Mouse (Mus musculus) macrophage (primary cell): Measurements from ENCODE around the gene Grik4. TPM values are rescaled to one million over a fixed set of nuclear protein-coding genes. Genes with fewer than 3 reads are reported as not detected.

ENCODE experiments used
- H3K27ac ChIP-seq: fragments of 350-480 bp; formaldehyde crosslinking; 2 replicates; pipeline ENCODE4 v1.9.0; 2021
- H3K36me3 ChIP-seq: fragments of 350-480 bp; formaldehyde crosslinking; 2 replicates; pipeline ENCODE4 v1.9.0; 2021; ENCODE audit errors: inconsistent target
- H3K4me3 ChIP-seq: fragments of 350-480 bp; formaldehyde crosslinking; 2 replicates; pipeline ENCODE4 v1.9.0; 2021; ENCODE audit errors: inconsistent target
- H3K79me2 ChIP-seq: fragments of 350-480 bp; formaldehyde crosslinking; 2 replicates; pipeline ENCODE4 v1.9.0; 2021; ENCODE audit errors: inconsistent target
- WGBS: methylation state at CpG from one replicate; pipeline ENCODE4 v1.1.7; 2026; ENCODE audit warnings: inconsistent platforms; ENCODE audit not compliant: missing documents; 5-methylcytosine and 5-hydroxymethylcytosine counted together
- polyA plus RNA-seq: library from polyadenylated mRNA; stranded (reverse); fragments of 250-400 nt; gene quantifications from 3 replicates; pipeline ENCODE4 v1.2.4, GENCODE M21; 2018; ENCODE audit warnings: inconsistent platforms

Grik4 gene
- polyA plus RNA-seq, 1 experiment from 2014 or later = not detected

GRCm38 (mm10) chr9:42745982-42746381 lies 198.3 kb downstream of the Grik4 start:
- WGBS = 85% methylated on average over 8 of the region's 8 CpGs
- no peak overlapping the region for H3K27ac ChIP-seq
- no peak overlapping the region for H3K4me3 ChIP-seq
- no peaks in the 10 kb centered on the region for H3K79me2 ChIP-seq
- no peaks in the 10 kb centered on the region for H3K36me3 ChIP-seq

- Histone ChIP-seq H3K27ac (no peak overlapping the region), H3K79me2 (no peaks in the 10 kb centered on the region), H3K4me3 (no peak overlapping the region), H3K36me3 (no peaks in the 10 kb centered on the region)
- 36% methylated on average over 5 of the region's 5 CpGs for WGBS
Measured at GRCm38 (mm10) chr9:42742385-42742784, 201.9 kb downstream of the Grik4 start.

- Histone ChIP-seq H3K36me3 (no peaks in the 10 kb centered on the region), H3K4me3 (no peak overlapping the region), H3K79me2 (no peaks in the 10 kb centered on the region), H3K27ac (no peak overlapping the region)
- WGBS = 82% methylated on average over 7 of the region's 7 CpGs
Measured at GRCm38 (mm10) chr9:42736697-42737335, 207.5 kb downstream of the Grik4 start.

- Histone ChIP-seq H3K4me3 (no peak overlapping the region), H3K79me2 (no peaks in the 10 kb centered on the region), H3K27ac (no peak overlapping the region), H3K36me3 (no peaks in the 10 kb centered on the region)
- WGBS = 77% methylated on average over 5 of the region's 5 CpGs
Measured at GRCm38 (mm10) chr9:42735086-42735485, 209.2 kb downstream of the Grik4 start.

- WGBS = 89% methylated on average over 9 of the region's 9 CpGs
- no peaks in the 10 kb centered on the region for H3K79me2 ChIP-seq
- no peak overlapping the region for H3K27ac ChIP-seq
- no peak overlapping the region for H3K4me3 ChIP-seq
- H3K36me3 ChIP-seq = no peaks in the 10 kb centered on the region
Measured at GRCm38 (mm10) chr9:42732731-42733318, 211.5 kb downstream of the Grik4 start.

GRCm38 (mm10) chr9:42728472-42728871 lies 215.8 kb downstream of the Grik4 start:
- no peak overlapping the region for H3K4me3 ChIP-seq
- H3K79me2 ChIP-seq = no peaks in the 10 kb centered on the region
- 67% methylated on average over 6 of the region's 6 CpGs for WGBS
- H3K36me3 ChIP-seq = no peaks in the 10 kb centered on the region
- H3K27ac ChIP-seq = no peak overlapping the region

GRCm38 (mm10) chr9:42727661-42728060 lies 216.6 kb downstream of the Grik4 start:
- 88% methylated on average over 6 of the region's 6 CpGs for WGBS
- H3K36me3 ChIP-seq = no peaks in the 10 kb centered on the region

GRCm38 (mm10) chr9:42727186-42727585 lies 217.1 kb downstream of the Grik4 start:
- WGBS = 89% methylated on average over 5 of the region's 5 CpGs
- Histone ChIP-seq H3K27ac (no peak overlapping the region), H3K4me3 (no peak overlapping the region), H3K36me3 (no peaks in the 10 kb centered on the region), H3K79me2 (no peaks in the 10 kb centered on the region)

More at GRCm38 (mm10) chr9:42727661-42728060, 216.6 kb downstream of the Grik4 start:
- Histone ChIP-seq H3K27ac (no peak overlapping the region), H3K4me3 (no peak overlapping the region), H3K79me2 (no peaks in the 10 kb centered on the region)

GRCm38 (mm10) chr9:42724099-42724498 lies 220.2 kb downstream of the Grik4 start:
- 94% methylated on average over 7 of the region's 7 CpGs for WGBS

GRCm38 (mm10) chr9:42722501-42722900 lies 221.8 kb downstream of the Grik4 start:
- H3K27ac ChIP-seq = no peak overlapping the region
- H3K79me2 ChIP-seq = no peaks in the 10 kb centered on the region
- H3K4me3 ChIP-seq = no peak overlapping the region
- no peaks in the 10 kb centered on the region for H3K36me3 ChIP-seq
- 57% methylated on average over 4 of the region's 4 CpGs for WGBS

More at GRCm38 (mm10) chr9:42724099-42724498, 220.2 kb downstream of the Grik4 start:
- Histone ChIP-seq H3K79me2 (no peaks in the 10 kb centered on the region), H3K27ac (no peak overlapping the region), H3K36me3 (no peaks in the 10 kb centered on the region), H3K4me3 (no peak overlapping the region)

GRCm38 (mm10) chr9:42721718-42722117 lies 222.6 kb downstream of the Grik4 start:
- 88% methylated on average over 9 of the region's 9 CpGs for WGBS
- H3K36me3 ChIP-seq = no peaks in the 10 kb centered on the region
- no peak overlapping the region for H3K27ac ChIP-seq
- no peaks in the 10 kb centered on the region for H3K79me2 ChIP-seq
- no peak overlapping the region for H3K4me3 ChIP-seq

GRCm38 (mm10) chr9:42721146-42721545 lies 223.1 kb downstream of the Grik4 start:
- Histone ChIP-seq H3K79me2 (no peaks in the 10 kb centered on the region), H3K27ac (no peak overlapping the region), H3K36me3 (no peaks in the 10 kb centered on the region), H3K4me3 (no peak overlapping the region)
- WGBS = 96% methylated on average over 4 of the region's 4 CpGs

GRCm38 (mm10) chr9:42713912-42714311 lies 230.4 kb downstream of the Grik4 start:
- H3K4me3 ChIP-seq = no peak overlapping the region
- no peaks in the 10 kb centered on the region for H3K36me3 ChIP-seq
- H3K27ac ChIP-seq = no peak overlapping the region
- WGBS = 89% methylated on average over 8 of the region's 8 CpGs
- H3K79me2 ChIP-seq = no peaks in the 10 kb centered on the region

- H3K79me2 ChIP-seq = no peaks in the 10 kb centered on the region
- no peak overlapping the region for H3K4me3 ChIP-seq
- no peaks in the 10 kb centered on the region for H3K36me3 ChIP-seq
- 48% methylated on average over 7 of the region's 7 CpGs for WGBS
- no peak overlapping the region for H3K27ac ChIP-seq
Measured at GRCm38 (mm10) chr9:42705848-42706247, 238.4 kb downstream of the Grik4 start.

GRCm38 (mm10) chr9:42703191-42703854 lies 241.0 kb downstream of the Grik4 start:
- Histone ChIP-seq H3K36me3 (no peaks in the 10 kb centered on the region), H3K27ac (no peak overlapping the region), H3K4me3 (no peak overlapping the region), H3K79me2 (no peaks in the 10 kb centered on the region)
- 14% methylated on average over 8 of the region's 8 CpGs for WGBS
